ENCODE assay signal across 11 mouse cellular contexts in the genomic region with DNA sequence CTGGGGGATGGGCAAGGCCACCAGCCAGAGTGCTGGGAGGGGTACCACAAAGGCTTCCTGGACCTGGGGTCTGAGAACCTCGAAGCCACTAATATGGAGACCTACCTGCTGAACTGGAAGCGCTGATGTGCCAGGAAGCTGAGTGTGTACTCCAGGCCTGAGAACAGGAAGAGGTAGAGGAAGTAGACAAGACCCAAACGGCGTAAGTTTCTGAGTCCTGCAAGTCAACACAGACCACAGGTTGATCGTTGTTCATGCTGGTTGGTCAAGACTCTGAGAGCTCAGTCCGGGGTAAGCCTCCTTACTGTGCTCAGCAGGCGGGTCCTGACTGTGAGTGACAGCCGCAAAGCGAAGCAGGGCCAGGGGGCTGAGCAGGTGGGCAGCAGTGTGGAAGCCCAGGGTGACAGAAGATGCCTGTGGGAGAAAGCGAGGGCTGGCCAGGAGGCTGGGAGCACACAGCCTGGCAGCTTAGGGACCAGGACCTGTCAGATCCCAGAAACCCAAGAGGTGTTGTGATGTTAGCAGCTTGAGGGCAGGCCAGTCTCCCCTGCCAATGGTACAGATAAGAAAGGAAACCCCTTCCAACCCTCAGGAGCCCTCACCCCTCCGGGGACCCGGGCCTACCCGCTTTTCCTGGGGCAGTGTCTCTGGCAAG. TPM values are rescaled to one million over a fixed set of nuclear protein-coding genes. Genes with fewer than 3 reads are reported as not detected.
DNase-seq lines count a peak whose midpoint lies in the region; ATAC-seq and TF ChIP-seq lines count a peak whose summit lies in the region.
"Had no signal": no experiment of that assay in that cellular context is flagged by ENCODE, and none has a peak within 500 bp of the region (broad histone marks: within the 10 kb centered on the region; RNA-seq: fewer than 3 reads in every experiment).

No protein-coding gene starts in this region.

- H3K27ac ChIP-seq in lung, postnatal 0 days (ENCODE audit: low read length): 0 out of 2 replicates have a peak overlapping the region, but pooled peaks have one; percentile 32
- H3K27ac ChIP-seq in neural tube, embryonic 15.5 days (replicated peaks): no peak overlapping the region
- H3K27ac ChIP-seq: midbrain, embryonic 12.5 days had no signal

- no peak for TF ChIP-seq EP300 in lung, postnatal 0 days (IDR thresholded peaks at IDR 0.05)

- ATAC-seq in CD4-positive, CD25-positive, alpha-beta regulatory T cell, adult 4 months: no peak
- no peak for ATAC-seq in lung, postnatal 0 days
- peak; percentile 33 to 38; a peak in 3 of 4 replicates for ATAC-seq in hematopoietic stem cell, adult 5-6 weeks (replicated peaks in 1 of 2; ENCODE audit: insufficient read depth in 1 of 2, low FRiP score in 2 of 2, low TSS enrichment in 1 of 2, low read depth in 1 of 2, poor library complexity in 2 of 2, severe bottlenecking in 2 of 2)
- no peak for ATAC-seq in neural tube, embryonic 15.5 days (ENCODE audit: low FRiP score)
- ATAC-seq: hindbrain, postnatal 0 days had no signal

- no peak overlapping the region for H3K9ac ChIP-seq in lung, postnatal 0 days (replicated peaks; ENCODE audit: low read depth)
- H3K9ac ChIP-seq in neural tube, embryonic 15.5 days (replicated peaks): peak overlapping the region; percentile 86; the same call in 1 of the 2 replicates

- H3K27me3 ChIP-seq in lung, postnatal 0 days (replicated peaks; ENCODE audit: insufficient read depth, low read length): no peaks in the 10 kb centered on the region
- no peaks in the 10 kb centered on the region for H3K27me3 ChIP-seq in neural tube, embryonic 15.5 days (replicated peaks)
- H3K27me3 ChIP-seq: embryonic facial prominence, embryonic 15.5 days had no signal

- DNase-seq in CD4-positive, CD25-positive, alpha-beta regulatory T cell, adult 2 months (ENCODE audit: low read depth, low spot score): peak; percentile 34
- no peak for DNase-seq in lung, postnatal 0 days (ENCODE audit: low spot score)
- DNase-seq in lung, postnatal 25 days (ENCODE audit: low spot score): no peak
- DNase-seq in adrenal gland, postnatal 36 days: no peak
- DNase-seq in kidney, adult 18-20 months: no peak

- peaks cover 21% of the 10 kb centered on the region for H3K36me3 ChIP-seq in lung, postnatal 0 days (ENCODE audit: insufficient read depth, low read length)
- peaks cover 75% of the 10 kb centered on the region for H3K36me3 ChIP-seq in neural tube, embryonic 15.5 days

- no peak overlapping the region for H3K4me2 ChIP-seq in lung, postnatal 0 days (replicated peaks; ENCODE audit: low read depth, low read length)
- no peak overlapping the region; the same call in 1 of the 2 replicates for H3K4me2 ChIP-seq in neural tube, embryonic 15.5 days

- H3K4me3 ChIP-seq in lung, postnatal 0 days (ENCODE audit: low read depth, low read length): no peak overlapping the region
- H3K4me3 ChIP-seq in neural tube, embryonic 15.5 days (replicated peaks): no peak overlapping the region

- H3K4me1 ChIP-seq in lung, postnatal 0 days (ENCODE audit: insufficient read depth, low read depth, low read length): peaks cover 3% of the 10 kb centered on the region; the same call in 1 of the 2 replicates
- H3K4me1 ChIP-seq in neural tube, embryonic 15.5 days: peaks cover 30% of the 10 kb centered on the region

- TF ChIP-seq CTCF in lung, postnatal 0 days (IDR thresholded peaks at IDR 0.05): no peak

- WGBS in lung, postnatal 0 days: 82% methylated on average over 13 of the region's 13 CpGs
- WGBS in neural tube, embryonic 15.5 days: 92% methylated on average over 13 of the region's 13 CpGs

- no peaks in the 10 kb centered on the region for H3K9me3 ChIP-seq in lung, postnatal 0 days (ENCODE audit: low read length)
- no peaks in the 10 kb centered on the region for H3K9me3 ChIP-seq in neural tube, embryonic 15.5 days (replicated peaks)
- H3K9me3 ChIP-seq: embryonic facial prominence, embryonic 15.5 days; midbrain, embryonic 12.5 days had no signal

RNA-seq across cellular contexts. Expression of gene Mfsd10, which starts 2.1 kb away (rescaled TPM):
- 10 to 100 TPM; 45.6 to 83.5 TPM for polyA plus RNA-seq in CD4-positive, CD25-positive, alpha-beta regulatory T cell, adult 4 months (2017; shearing (Covaris generic))
- 52.1 and 75.2 TPM in 2 replicates for polyA plus RNA-seq in lung, postnatal 0 days (2015; fragmentation: Nextera tagmentation; extraction: Ambion mirVana)
- 76.8 and 89.1 TPM in 2 replicates for total RNA-seq in hematopoietic stem cell, adult 5-6 weeks (2017)
- 105 and 108 TPM in 2 replicates for polyA plus RNA-seq in neural tube, embryonic 15.5 days (2015; fragmentation: Nextera tagmentation; extraction: Ambion mirVana)
- 10 to 100 TPM; 32.7 to 40.3 TPM for total RNA-seq in adrenal gland, postnatal 36 days (2021)

RNA-seq across cellular contexts. Expression of gene Nop14, which starts 25.1 kb away (rescaled TPM):
- 10 to 100 TPM; 28.1 to 31.6 TPM for polyA plus RNA-seq in CD4-positive, CD25-positive, alpha-beta regulatory T cell, adult 4 months (2017; shearing (Covaris generic))
- 11.1 and 11.6 TPM in 2 replicates for polyA plus RNA-seq in lung, postnatal 0 days (2015; fragmentation: Nextera tagmentation; extraction: Ambion mirVana)
- 58.8 and 65.0 TPM in 2 replicates for total RNA-seq in hematopoietic stem cell, adult 5-6 weeks (2017)
- 19.8 and 21.4 TPM in 2 replicates for polyA plus RNA-seq in neural tube, embryonic 15.5 days (2015; fragmentation: Nextera tagmentation; extraction: Ambion mirVana)
- 10 to 100 TPM; 22.0 to 32.4 TPM for total RNA-seq in adrenal gland, postnatal 36 days (2021)

RNA-seq across cellular contexts. Expression of gene Grk4, which starts 25.3 kb away (rescaled TPM):
- polyA plus RNA-seq in CD4-positive, CD25-positive, alpha-beta regulatory T cell, adult 4 months (2017; shearing (Covaris generic)): 1 to 10 TPM; 3.0 to 6.4 TPM
- 3.5 and 5.1 TPM in 2 replicates for polyA plus RNA-seq in lung, postnatal 0 days (2015; fragmentation: Nextera tagmentation; extraction: Ambion mirVana)
- total RNA-seq in hematopoietic stem cell, adult 5-6 weeks (2017): 0.84 and 1.1 TPM in 2 replicates
- polyA plus RNA-seq in neural tube, embryonic 15.5 days (2015; fragmentation: Nextera tagmentation; extraction: Ambion mirVana): 3.5 and 3.7 TPM in 2 replicates
- 1 to 10 TPM; 3.3 TPM for total RNA-seq in adrenal gland, postnatal 36 days (2021)

Comparison
In these comparisons a context has a peak if more than half of its experiments do, and no peak if none do; other contexts are left out.
1. ATAC-seq: peak in hematopoietic stem cell, adult 5-6 weeks (2 of 2); none in CD4-positive, CD25-positive, alpha-beta regulatory T cell, adult 4 months (single experiment), lung, postnatal 0 days (single experiment) and neural tube, embryonic 15.5 days (single experiment).